Mouse (Mus musculus) CH12.LX (cell line): ENCODE results near the gene Fthl17c.

Source experiments
- CTCF ChIP-seq, 2 experiments: IDR thresholded peaks in 1 of 2; conservative IDR thresholded peaks in 1 of 2; 2 replicates each; pipeline ENCODE4 v1.5.1; 2011 to 2012; ENCODE audit warnings: low read depth in 2 of 2, low read length in 2 of 2, improper control_type of control experiment in 1 of 2, inconsistent platforms in 1 of 2, mild to moderate bottlenecking in 1 of 2, moderate library complexity in 1 of 2
- TCF12 ChIP-seq: IDR thresholded peaks from 2 replicates; pipeline ENCODE4 v1.6.1; 2014; ENCODE audit warnings: low read depth, mild to moderate bottlenecking, inconsistent platforms, low read length, improper control_type of control experiment
- ZC3H11A ChIP-seq: IDR thresholded peaks from 2 replicates; pipeline ENCODE4 v1.6.1; 2012; ENCODE audit warnings: low read depth, mild to moderate bottlenecking, inconsistent platforms, low read length, improper control_type of control experiment

DNA sequence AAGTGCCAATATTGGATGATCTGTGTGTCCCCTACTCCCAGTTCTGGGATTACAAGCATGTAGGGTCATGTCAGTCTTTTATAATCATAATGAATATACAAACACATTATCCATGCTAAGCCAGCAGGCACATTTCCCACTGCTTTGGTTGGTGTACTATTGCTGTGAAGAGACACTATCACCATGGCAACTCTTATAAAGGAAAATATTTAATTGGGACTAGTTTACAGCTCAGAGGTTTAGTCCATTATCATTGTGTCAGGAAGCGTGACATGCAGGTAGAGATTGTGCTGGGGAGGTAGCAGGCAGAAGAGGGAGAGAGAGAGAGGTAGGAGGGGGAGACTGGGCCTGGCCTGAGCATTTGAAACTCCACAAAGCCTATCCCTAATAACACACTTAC, 39.7 kb upstream of the Fthl17c start:
- TF ChIP-seq ZC3H11A (no peak), CTCF (conservative IDR thresholded peaks at IDR 0.05 in 1 of 2, IDR thresholded peaks at IDR 0.05 in 1 of 2; ENCODE audit: low read depth in 2 of 2, low read length in 2 of 2) (no peak), TCF12 (no peak)
